ENCODE assay signal across 10 mouse cellular contexts in genomic region chr4:152120311-152121182, GRCm38 (mm10). TPM values are rescaled to one million over a fixed set of nuclear protein-coding genes. Genes with fewer than 3 reads are reported as not detected.
DNase-seq lines count a peak whose midpoint lies in the region; ATAC-seq and TF ChIP-seq lines count a peak whose summit lies in the region.
"Had no signal": no experiment of that assay in that cellular context is flagged by ENCODE, and none has a peak within 500 bp of the region (broad histone marks: within the 10 kb centered on the region; RNA-seq: fewer than 3 reads in every experiment).

No protein-coding gene starts in this region.

- H3K4me3 ChIP-seq in heart, embryonic 12.5 days = peak overlapping the region; percentile 35
- peak overlapping the region; percentile 74 for H3K4me3 ChIP-seq in E14TG2a.4 (replicated peaks; ENCODE audit: low read length)
- peak overlapping the region; percentile 1; the same call in 1 of the 2 replicates for H3K4me3 ChIP-seq in hindbrain, embryonic 11.5 days (ENCODE audit: low read depth, low read length)
- peak overlapping the region; percentile 3; the same call in 1 of the 2 replicates for H3K4me3 ChIP-seq in midbrain, embryonic 14.5 days (replicated peaks; ENCODE audit: low read depth, low read length)

- ATAC-seq in heart, embryonic 12.5 days (ENCODE audit: insufficient number of reproducible peaks, low FRiP score) = no peak
- ATAC-seq in hindbrain, embryonic 11.5 days (ENCODE audit: low FRiP score) = no peak
- ATAC-seq in midbrain, embryonic 14.5 days (ENCODE audit: low FRiP score, low TSS enrichment) = no peak

- H3K27ac ChIP-seq in heart, embryonic 12.5 days (ENCODE audit: poor library complexity, severe bottlenecking) = no peak overlapping the region
- no peak overlapping the region for H3K27ac ChIP-seq in hindbrain, embryonic 11.5 days (ENCODE audit: low read depth, low read length)
- no peak overlapping the region for H3K27ac ChIP-seq in midbrain, embryonic 14.5 days (replicated peaks; ENCODE audit: low read depth, low read length)

- no peak for DNase-seq in heart, postnatal 4 days
- DNase-seq in hindbrain, embryonic 11.5 days (ENCODE audit: low spot score) = no peak
- DNase-seq in midbrain, embryonic 14.5 days = no peak
- no peak for DNase-seq in ovary, postnatal 14 days (ENCODE audit: low spot score)
- DNase-seq in adrenal gland, adult (ENCODE audit: inconsistent age in 2 of 2, low spot score in 1 of 2) = no peak
- no peak for DNase-seq in urinary bladder, postnatal 4 days (ENCODE audit: low spot score in 2 of 2)

- H3K9me3 ChIP-seq in heart, embryonic 12.5 days (replicated peaks) = no peaks in the 10 kb centered on the region
- 0 out of 2 replicates have a peak, but pooled peaks cover 4% of the 10 kb centered on the region for H3K9me3 ChIP-seq in E14TG2a.4 (ENCODE audit: low read length)
- no peaks in the 10 kb centered on the region for H3K9me3 ChIP-seq in hindbrain, embryonic 11.5 days (ENCODE audit: control insufficient read depth, low read length)
- H3K9me3 ChIP-seq in midbrain, embryonic 14.5 days (ENCODE audit: control insufficient read depth, low read length) = no peaks in the 10 kb centered on the region

- H3K9ac ChIP-seq in heart, embryonic 12.5 days = 0 out of 2 replicates have a peak overlapping the region, but pooled peaks have one; percentile 40
- no peak overlapping the region for H3K9ac ChIP-seq in hindbrain, embryonic 11.5 days (ENCODE audit: low read depth, low read length)
- peak overlapping the region; percentile 2; the same call in 1 of the 2 replicates for H3K9ac ChIP-seq in midbrain, embryonic 14.5 days (replicated peaks; ENCODE audit: low read length)

- H3K4me1 ChIP-seq in heart, embryonic 12.5 days (replicated peaks) = peaks cover 43% of the 10 kb centered on the region
- peaks cover 89% of the 10 kb centered on the region for H3K4me1 ChIP-seq in E14TG2a.4 (replicated peaks; ENCODE audit: low read depth, low read length)
- peaks cover 19% of the 10 kb centered on the region for H3K4me1 ChIP-seq in hindbrain, embryonic 11.5 days (replicated peaks; ENCODE audit: control insufficient read depth, insufficient read depth, low read length)
- H3K4me1 ChIP-seq in midbrain, embryonic 14.5 days (ENCODE audit: control insufficient read depth, insufficient read depth, low read length) = peaks cover 15% of the 10 kb centered on the region; the same call in 1 of the 2 replicates

- peak overlapping the region; percentile 60 for H3K4me2 ChIP-seq in heart, embryonic 12.5 days
- H3K4me2 ChIP-seq in hindbrain, embryonic 11.5 days (replicated peaks; ENCODE audit: low read depth, low read length) = peak overlapping the region; percentile 24; the same call in 1 of the 2 replicates
- H3K4me2 ChIP-seq in midbrain, embryonic 14.5 days (ENCODE audit: low read length) = peak overlapping the region; percentile 30

- 2% methylated on average over 31 of the region's 31 CpGs for WGBS in heart, embryonic 12.5 days
- under 1% methylated on average over 31 of the region's 31 CpGs for WGBS in hindbrain, embryonic 11.5 days
- 2% methylated on average over 31 of the region's 31 CpGs for WGBS in midbrain, embryonic 14.5 days

- no peak for TF ChIP-seq CTCF in E14TG2a.4 (conservative IDR thresholded peaks at IDR 0.05; ENCODE audit: low read length)

- H3K36me3 ChIP-seq in heart, embryonic 12.5 days = no peaks in the 10 kb centered on the region
- peaks cover 21% of the 10 kb centered on the region for H3K36me3 ChIP-seq in E14TG2a.4 (ENCODE audit: insufficient read depth, low read length)
- no peaks in the 10 kb centered on the region for H3K36me3 ChIP-seq in hindbrain, embryonic 11.5 days (ENCODE audit: control insufficient read depth, insufficient read depth, low read length)
- H3K36me3 ChIP-seq in midbrain, embryonic 14.5 days (ENCODE audit: control insufficient read depth, insufficient read depth, low read length) = no peaks in the 10 kb centered on the region

- peaks cover 99% of the 10 kb centered on the region for H3K27me3 ChIP-seq in heart, embryonic 12.5 days (replicated peaks)
- H3K27me3 ChIP-seq in E14TG2a.4 (ENCODE audit: insufficient read depth, low read length) = peaks cover 89% of the 10 kb centered on the region
- H3K27me3 ChIP-seq in hindbrain, embryonic 11.5 days (ENCODE audit: control insufficient read depth, insufficient read depth, low read length) = peaks cover 98% of the 10 kb centered on the region
- peaks cover 94% of the 10 kb centered on the region for H3K27me3 ChIP-seq in midbrain, embryonic 14.5 days (ENCODE audit: control insufficient read depth, insufficient read depth, low read length)

RNA-seq across cellular contexts. Expression of gene Tnfrsf25, which starts 4.8 kb away (rescaled TPM):
- polyA plus RNA-seq in heart, embryonic 12.5 days (2016; fragmentation: Nextera tagmentation; extraction: Ambion mirVana) = 0.86 and 1.1 TPM in 2 replicates
- total RNA-seq in heart, postnatal 4 days (2021) = 1 to 10 TPM in 1 of 2 experiments, under 1 TPM in 1; 0.88 to 2.2 TPM
- polyA plus RNA-seq in hindbrain, embryonic 11.5 days (2014; fragmentation: Nextera tagmentation; extraction: Ambion mirVana) = 0.18 and 0.28 TPM in 2 replicates
- polyA plus RNA-seq in midbrain, embryonic 14.5 days (2014; fragmentation: Nextera tagmentation; extraction: Ambion mirVana) = 0.54 and 1.2 TPM in 2 replicates

RNA-seq across cellular contexts. Expression of gene Espn, which starts 31.6 kb away (rescaled TPM):
- 1.3 and 1.6 TPM in 2 replicates for polyA plus RNA-seq in heart, embryonic 12.5 days (2016; fragmentation: Nextera tagmentation; extraction: Ambion mirVana)
- total RNA-seq in heart, postnatal 4 days (2021) = 1 to 10 TPM; 1.5 to 1.8 TPM
- polyA plus RNA-seq in hindbrain, embryonic 11.5 days (2014; fragmentation: Nextera tagmentation; extraction: Ambion mirVana) = 1.4 and 2.0 TPM in 2 replicates
- not detected in 2 replicates for polyA plus RNA-seq in midbrain, embryonic 14.5 days (2014; fragmentation: Nextera tagmentation; extraction: Ambion mirVana)

RNA-seq across cellular contexts. Expression of gene Hes2, which starts 38.1 kb away (rescaled TPM):
- not detected in 2 replicates for polyA plus RNA-seq in heart, embryonic 12.5 days (2016; fragmentation: Nextera tagmentation; extraction: Ambion mirVana)
- total RNA-seq in heart, postnatal 4 days (2021) = not detected
- polyA plus RNA-seq in hindbrain, embryonic 11.5 days (2014; fragmentation: Nextera tagmentation; extraction: Ambion mirVana) = 2.7 and 4.3 TPM in 2 replicates
- not detected in 2 replicates for polyA plus RNA-seq in midbrain, embryonic 14.5 days (2014; fragmentation: Nextera tagmentation; extraction: Ambion mirVana)
- total RNA-seq: hematopoietic stem cell, adult 5-6 weeks; MEL had no signal

RNA-seq across cellular contexts. Expression of gene Plekhg5, which starts 48.2 kb away (rescaled TPM):
- 13.6 and 14.1 TPM in 2 replicates for polyA plus RNA-seq in heart, embryonic 12.5 days (2016; fragmentation: Nextera tagmentation; extraction: Ambion mirVana)
- total RNA-seq in heart, postnatal 4 days (2021) = 10 to 100 TPM; 35.0 to 35.3 TPM
- polyA plus RNA-seq in hindbrain, embryonic 11.5 days (2014; fragmentation: Nextera tagmentation; extraction: Ambion mirVana) = 4.0 and 4.6 TPM in 2 replicates
- 7.0 and 8.0 TPM in 2 replicates for polyA plus RNA-seq in midbrain, embryonic 14.5 days (2014; fragmentation: Nextera tagmentation; extraction: Ambion mirVana)

RNA-seq across cellular contexts. Expression of gene Acot7, which starts 57.4 kb away (rescaled TPM):
- 63.4 and 64.6 TPM in 2 replicates for polyA plus RNA-seq in heart, embryonic 12.5 days (2016; fragmentation: Nextera tagmentation; extraction: Ambion mirVana)
- total RNA-seq in heart, postnatal 4 days (2021) = 10 to 100 TPM; 54.3 to 58.4 TPM
- polyA plus RNA-seq in hindbrain, embryonic 11.5 days (2014; fragmentation: Nextera tagmentation; extraction: Ambion mirVana) = 116 and 125 TPM in 2 replicates
- polyA plus RNA-seq in midbrain, embryonic 14.5 days (2014; fragmentation: Nextera tagmentation; extraction: Ambion mirVana) = 276 and 368 TPM in 2 replicates

Comparison
In these comparisons a context has a peak if more than half of its experiments do, and no peak if none do; other contexts are left out.
1. H3K4me3 ChIP-seq: peak in every context shown above with its lines; median percentile 74 in E14TG2a.4; 35 in heart, embryonic 12.5 days; 3 in midbrain, embryonic 14.5 days; 1 in hindbrain, embryonic 11.5 days.